Mouse (Mus musculus) G1E (cell line): ENCODE data around the gene Gpr119. TPM values are rescaled to one million over a fixed set of nuclear protein-coding genes. Genes with fewer than 3 reads are reported as not detected.

Experiments
- ATAC-seq: 2 replicates; pipeline ENCODE4 v1.8.0; 2016; ENCODE audit warnings: mild to moderate bottlenecking; ENCODE audit not compliant: insufficient number of reproducible peaks, poor library complexity, low FRiP score, severe bottlenecking; ENCODE audit errors: extremely low read depth
- DNase-seq: peaks from one replicate; pipeline ENCODE4 v3.0.0; 2012; ENCODE audit warnings: low spot score
- H3K27me3 ChIP-seq: 2 replicates; pipeline ENCODE4 v1.6.1; 2012; ENCODE audit warnings: mild to moderate bottlenecking, low read length, inconsistent platforms; ENCODE audit not compliant: insufficient read depth
- H3K36me3 ChIP-seq: replicated peaks from 2 replicates; pipeline ENCODE3; 2012; ENCODE audit warnings: mild to moderate bottlenecking, inconsistent platforms
- H3K4me1 ChIP-seq: 2 replicates; pipeline ENCODE4 v1.6.1; 2012; ENCODE audit warnings: low read depth, low read length, inconsistent platforms, mixed read lengths; ENCODE audit not compliant: insufficient read depth
- H3K4me3 ChIP-seq: 2 replicates; pipeline ENCODE4 v1.5.1; 2012; ENCODE audit warnings: low read depth, mild to moderate bottlenecking, inconsistent platforms, low read length, moderate library complexity, mixed read lengths
- H3K9me3 ChIP-seq: replicated peaks from 2 replicates; pipeline ENCODE4 v1.6.1; 2012; ENCODE audit warnings: inconsistent platforms
- CTCF ChIP-seq: IDR thresholded peaks from 2 replicates; pipeline ENCODE4 v1.5.1; 2012; ENCODE audit warnings: low read depth, low read length, inconsistent platforms, mixed read lengths
- GATA1 ChIP-seq: IDR thresholded peaks from 2 replicates; pipeline ENCODE4 v1.6.1; 2012; ENCODE audit warnings: borderline replicate concordance, low read length, inconsistent platforms, mixed read lengths
- GATA2 ChIP-seq: IDR thresholded peaks from 2 replicates; pipeline ENCODE4 v1.6.1; 2012; ENCODE audit warnings: low read depth, low read length, inconsistent platforms, borderline replicate concordance
- TAL1 ChIP-seq: conservative IDR thresholded peaks from 2 replicates; pipeline ENCODE4 v1.6.1; 2012; ENCODE audit warnings: low read depth, low read length, inconsistent platforms, mixed read lengths
- polyA plus RNA-seq: library from polyadenylated mRNA; stranded (reverse); fragments of >175 nt; gene quantifications from 2 replicates; pipeline ENCODE4 v1.2.3, GENCODE M21; 2012
- total RNA-seq, 2 experiments: library from RNA; stranded (forward) in 1 of 2; stranded (reverse) in 1 of 2; fragments of 200-1000 nt in 1 of 2; fragments of >200 nt in 1 of 2; fragmentation: Nextera tagmentation in 1 of 2; gene quantifications; 2 replicates each; pipeline ENCODE4 v1.2.3; 2014 to 2017

The Gpr119 gene
- total and polyA plus RNA-seq, 3 experiments: not detected

- peak overlapping the region; percentile 81 for H3K4me3 ChIP-seq
- H3K36me3 ChIP-seq: no peaks in the 10 kb centered on the region
- H3K9me3 ChIP-seq: no peaks in the 10 kb centered on the region
- no peak for TF ChIP-seq GATA1
- no peak for TF ChIP-seq CTCF
- no peak for TF ChIP-seq TAL1
- TF ChIP-seq GATA2: no peak
- ATAC-seq (no peak), DNase-seq (no peak)
- H3K4me1 ChIP-seq: peaks cover 9% of the 10 kb centered on the region; the same call in 1 of the 2 replicates
- peaks cover 1% of the 10 kb centered on the region; the same call in 1 of the 2 replicates for H3K27me3 ChIP-seq
These were observed 51.3 kb downstream of the Gpr119 start for GRCm38 (mm10) chrX:48623049-48623378.

Other genes with a start within 250 kb of the Gpr119 start
- gene Elf4, start 211.3 kb downstream of the Gpr119 start, total RNA-seq (2014; fragmentation: Nextera tagmentation): 87.3 and 92.6 TPM in 2 replicates
- gene Elf4, start 211.3 kb downstream of the Gpr119 start, total RNA-seq (2017): 12.4 and 13.4 TPM in 2 replicates
- gene Elf4, start 211.3 kb downstream of the Gpr119 start, polyA plus RNA-seq: 19.9 and 26.5 TPM in 2 replicates
- 48.0 and 48.8 TPM in 2 replicates for gene Aifm1, start 160.9 kb downstream of the Gpr119 start, total RNA-seq (2014; fragmentation: Nextera tagmentation)
- gene Aifm1, start 160.9 kb downstream of the Gpr119 start, total RNA-seq (2017): 53.7 and 71.4 TPM in 2 replicates
- gene Aifm1, start 160.9 kb downstream of the Gpr119 start, polyA plus RNA-seq: 5.1 and 7.0 TPM in 2 replicates
- gene Rab33a, start 155.2 kb downstream of the Gpr119 start, total RNA-seq (2014; fragmentation: Nextera tagmentation): 0.63 TPM in 1 of 2 replicates, not detected in the other
- gene Rab33a, start 155.2 kb downstream of the Gpr119 start, total RNA-seq (2017): 0.29 TPM in 1 of 2 replicates, not detected in the other
- gene Rab33a, start 155.2 kb downstream of the Gpr119 start, polyA plus RNA-seq: 0.08 and 0.13 TPM in 2 replicates
- gene Zfp280c, start 80.0 kb downstream of the Gpr119 start, total RNA-seq (2014; fragmentation: Nextera tagmentation): 114 and 149 TPM in 2 replicates
- gene Zfp280c, start 80.0 kb downstream of the Gpr119 start, total RNA-seq (2017): 23.7 and 33.3 TPM in 2 replicates
- 1.2 and 1.7 TPM in 2 replicates for gene Zfp280c, start 80.0 kb downstream of the Gpr119 start, polyA plus RNA-seq
- 5.1 and 5.6 TPM in 2 replicates for gene Slc25a14, start 51.1 kb downstream of the Gpr119 start, total RNA-seq (2014; fragmentation: Nextera tagmentation)
- gene Slc25a14, start 51.1 kb downstream of the Gpr119 start, total RNA-seq (2017): 11.8 and 17.0 TPM in 2 replicates
- gene Slc25a14, start 51.1 kb downstream of the Gpr119 start, polyA plus RNA-seq: 0.21 and 0.29 TPM in 2 replicates
- 16.2 and 17.0 TPM in 2 replicates for gene Rbmx2, start 20.5 kb upstream of the Gpr119 start, total RNA-seq (2014; fragmentation: Nextera tagmentation)
- 19.9 and 20.7 TPM in 2 replicates for gene Rbmx2, start 20.5 kb upstream of the Gpr119 start, total RNA-seq (2017)
- 11.2 and 11.4 TPM in 2 replicates for gene Rbmx2, start 20.5 kb upstream of the Gpr119 start, polyA plus RNA-seq
- not detected in 2 replicates for gene Gm595, start 203.2 kb upstream of the Gpr119 start, total RNA-seq (2014; fragmentation: Nextera tagmentation)
- gene Gm595, start 203.2 kb upstream of the Gpr119 start, total RNA-seq (2017): not detected in 2 replicates
- not detected in 2 replicates for gene Gm595, start 203.2 kb upstream of the Gpr119 start, polyA plus RNA-seq